Mouse (Mus musculus): ENCODE results near the gene Fanci.
A peak's percentile ranks its signal among the peaks of the same experiment; 100 is the strongest.

Gene Fanci

DNA sequence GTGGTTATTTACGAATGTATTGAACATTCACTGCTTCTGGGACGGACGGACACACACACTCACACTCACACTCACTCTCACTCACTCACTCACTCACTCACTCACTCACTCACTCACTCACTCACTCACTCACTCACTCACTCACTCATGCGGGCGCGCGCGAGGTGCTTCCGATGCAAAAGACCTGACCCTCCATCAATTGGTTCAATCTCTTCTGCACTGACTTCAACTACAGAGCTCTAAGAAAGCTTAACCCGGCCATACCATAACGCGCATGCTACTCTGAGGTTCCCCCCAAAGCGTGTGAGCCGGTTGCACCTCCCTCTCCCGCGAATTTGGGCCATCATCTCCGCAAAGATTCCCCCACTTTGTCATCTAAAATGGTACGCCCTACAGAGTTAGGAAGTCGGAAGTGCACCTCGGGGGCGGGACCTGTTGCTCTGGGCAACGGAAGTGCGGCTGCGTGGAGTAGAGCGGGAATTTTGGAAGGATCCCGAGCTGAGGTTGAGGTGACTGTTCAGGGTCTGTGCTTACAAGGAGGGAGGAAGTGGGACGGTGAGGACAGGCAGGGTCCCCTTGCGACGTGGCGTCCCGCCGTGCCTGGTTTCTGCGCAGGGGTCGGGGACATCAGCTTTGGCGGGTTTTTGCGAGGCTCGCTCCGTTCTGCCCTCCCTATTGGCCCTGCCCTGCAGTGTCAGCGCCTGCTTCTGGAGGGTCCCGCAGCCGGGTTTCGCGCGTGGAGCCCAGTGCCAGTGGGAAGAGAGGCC, at the start of gene Fanci:
TSS of gene Fanci (plus strand) at position 47 of the 767 bp plus-strand sequence.
- peak; percentile 80 for DNase-seq (ENCODE audit: low read depth)

DNA sequence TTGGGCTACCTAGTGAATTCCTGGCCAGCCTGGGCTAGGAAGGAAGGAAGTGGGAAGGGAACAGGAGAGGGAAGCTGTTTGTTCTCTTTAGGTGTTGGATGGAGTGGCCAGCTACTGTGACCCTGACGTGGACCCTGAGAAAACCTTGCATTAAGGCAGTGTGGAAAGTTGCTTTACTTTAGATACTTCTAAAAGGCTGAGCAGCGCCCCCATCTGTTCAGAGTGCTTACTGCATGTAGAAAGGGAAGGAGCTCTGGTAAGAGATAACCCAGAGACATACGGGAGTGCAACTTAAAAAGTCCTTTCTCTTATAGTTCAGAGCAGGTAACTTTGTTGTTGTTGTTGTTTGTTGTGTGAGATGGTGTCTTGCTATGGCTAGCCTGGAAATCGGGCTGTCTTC, 45.8 kb upstream of the Fanci start:
- DNase-seq (ENCODE audit: low read depth): no peak

DNA sequence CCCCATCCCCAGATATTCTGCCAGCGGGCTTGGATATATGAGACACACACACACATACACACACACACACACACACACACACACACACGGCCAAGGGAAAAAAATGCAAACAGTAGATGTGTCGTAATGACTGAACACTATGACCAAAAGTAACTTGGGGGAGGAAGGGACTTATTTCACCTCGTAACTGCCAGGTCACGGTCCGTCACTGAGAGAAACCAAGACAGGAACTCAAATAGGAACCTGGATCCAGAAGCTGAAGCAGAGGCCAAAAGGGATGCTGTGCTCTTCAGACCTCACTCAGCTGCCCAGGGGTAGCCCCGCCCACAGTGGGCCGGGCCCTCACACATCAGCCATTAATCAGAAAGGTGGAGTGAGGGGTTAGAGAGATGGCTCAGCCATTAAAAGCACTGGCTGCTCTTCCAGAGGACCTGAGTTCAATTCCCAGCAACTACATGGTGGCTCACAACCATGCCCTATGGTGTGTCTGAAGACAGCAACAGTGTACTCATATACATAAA, 45.1 kb upstream of the Fanci start:
- DNase-seq (ENCODE audit: low read depth): no peak

DNA sequence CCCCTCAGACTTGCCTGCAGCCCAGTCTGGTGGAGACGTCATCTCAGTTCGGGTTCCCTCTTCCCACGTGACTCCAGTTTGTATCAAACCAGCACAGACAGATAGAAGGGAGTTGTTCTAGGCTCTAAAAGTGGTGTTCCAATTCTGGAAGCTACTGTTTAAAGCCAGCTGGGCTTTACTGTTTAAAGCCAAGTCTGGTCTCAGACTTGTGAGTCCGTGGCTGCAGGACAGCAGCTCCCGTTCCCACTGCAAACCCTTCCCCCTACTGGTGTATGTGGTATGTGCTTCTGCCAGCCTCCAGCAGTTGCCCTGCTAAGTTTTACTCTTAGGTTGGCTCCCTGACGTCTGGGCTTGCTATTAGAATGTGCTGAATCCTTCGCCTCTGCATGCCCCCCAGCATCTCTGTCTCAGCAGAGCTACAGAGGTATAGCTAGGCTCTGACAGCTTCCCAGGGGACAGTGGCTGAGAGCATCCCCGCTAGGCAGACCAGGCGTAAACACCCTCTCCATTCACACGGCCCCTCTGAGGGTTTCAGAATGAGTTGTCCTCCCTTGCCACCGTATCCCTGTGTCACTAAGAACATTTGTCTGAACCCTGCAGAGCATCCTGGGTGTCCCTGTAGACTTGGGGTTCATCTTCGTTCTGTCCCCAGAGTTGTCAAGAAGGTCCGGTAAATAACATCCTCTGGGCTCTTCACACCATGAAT, 44.5 kb upstream of the Fanci start:
- no peak for DNase-seq (ENCODE audit: low read depth)

DNA sequence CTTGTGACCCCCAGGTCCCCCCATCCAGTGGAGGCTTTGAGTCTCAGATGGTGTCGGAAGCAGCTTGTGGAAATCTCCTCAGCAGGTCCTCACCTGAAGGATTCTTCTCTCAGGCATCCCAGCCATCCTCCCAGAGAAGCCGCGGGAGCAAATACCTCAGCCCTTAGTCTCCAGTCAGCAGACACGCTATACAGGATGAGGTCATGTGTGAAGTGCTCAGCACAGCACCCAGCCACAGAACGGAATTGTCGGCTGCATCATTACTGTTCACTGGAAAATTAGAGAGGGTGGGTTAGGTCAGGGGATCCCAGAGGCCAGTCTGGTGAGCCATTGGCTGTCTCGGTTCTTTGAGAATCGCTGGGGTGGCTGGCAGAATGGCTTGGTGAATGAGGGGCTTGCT, 42.9 kb upstream of the Fanci start:
- no peak for DNase-seq (ENCODE audit: low read depth)

DNA sequence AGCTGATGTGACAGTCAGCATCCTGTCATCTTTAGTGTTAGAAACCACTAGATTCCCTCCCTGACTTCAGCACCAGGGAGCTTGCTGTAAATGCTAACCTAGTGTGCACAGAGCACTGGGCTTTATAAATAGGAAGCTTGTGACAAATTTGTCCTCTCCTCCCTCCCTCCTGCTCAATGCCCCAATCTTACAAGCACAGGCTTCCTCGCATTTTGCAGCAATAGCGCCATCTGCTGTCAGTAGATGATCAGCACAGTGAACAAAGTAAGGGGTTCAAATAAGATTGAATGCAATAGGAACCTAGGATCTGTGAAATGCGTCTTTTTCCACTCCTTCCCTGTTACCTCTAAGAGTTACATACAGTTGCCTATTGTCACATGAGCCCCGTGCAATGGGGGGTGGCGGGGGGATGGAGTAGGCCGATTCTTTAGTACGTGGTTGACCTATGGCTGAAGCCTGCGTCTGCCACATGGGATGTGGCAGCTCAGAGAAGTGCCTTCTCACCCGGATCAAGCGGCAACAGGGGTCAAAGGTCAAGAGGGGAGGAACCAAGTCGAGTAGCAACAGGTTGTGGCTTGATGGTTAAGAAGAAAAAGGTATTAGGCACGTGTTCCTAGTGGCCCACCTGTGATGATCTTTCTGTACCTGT, 41.9 kb upstream of the Fanci start:
- DNase-seq (ENCODE audit: low read depth): peak; percentile 40

DNA sequence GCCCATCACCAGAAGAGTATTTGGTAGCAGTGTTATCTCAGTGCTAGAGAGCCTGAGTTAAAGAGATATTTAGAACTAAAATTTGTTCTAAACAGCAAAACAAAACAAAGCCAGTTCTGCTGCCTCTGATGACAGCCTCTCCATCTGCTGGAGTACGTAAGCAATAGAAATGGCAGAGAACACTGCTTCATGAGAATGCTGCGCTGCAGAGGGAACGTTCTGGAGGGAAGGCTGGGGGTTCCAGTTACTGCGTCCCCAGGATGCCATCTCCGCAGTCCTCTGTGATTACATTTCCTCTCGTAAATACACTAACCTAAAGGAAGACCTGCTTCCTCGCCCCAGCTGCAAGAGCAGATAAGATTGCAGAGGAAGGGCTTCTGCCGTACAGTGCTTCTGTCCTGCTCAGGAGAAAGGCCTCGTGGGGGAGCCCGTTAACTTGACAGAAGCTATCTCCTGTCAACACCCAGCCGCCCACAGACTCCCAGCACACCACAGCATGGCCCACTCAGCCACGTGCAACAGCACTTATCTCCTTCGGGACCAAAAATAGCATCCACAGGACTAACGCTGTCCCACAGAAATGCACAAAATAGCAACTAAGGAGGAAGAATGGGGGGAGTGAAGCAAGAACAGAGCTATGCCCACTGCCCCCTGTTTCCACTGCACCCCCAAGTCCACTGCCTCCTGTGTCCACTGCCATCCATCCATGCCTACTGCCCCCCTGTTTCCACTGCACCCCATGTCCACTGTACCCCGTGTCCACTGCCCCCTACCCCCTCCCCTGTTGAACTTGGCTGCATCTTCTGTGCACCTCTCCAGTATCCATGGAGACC, 33.2 kb upstream of the Fanci start:
- no peak for DNase-seq (ENCODE audit: low read depth)

DNA sequence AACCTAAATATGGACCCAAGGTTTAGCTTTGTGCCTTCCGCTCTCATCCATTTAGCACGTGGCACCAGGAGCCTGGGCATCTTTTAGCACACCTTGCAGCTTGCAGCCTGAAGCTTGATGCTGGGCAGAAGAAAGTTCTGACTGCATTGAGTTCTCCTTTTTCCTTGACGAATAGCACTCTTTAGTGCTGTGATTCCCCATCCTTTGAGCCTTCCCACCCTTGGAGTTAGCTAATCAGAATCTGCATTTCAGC, 32.6 kb upstream of the Fanci start:
- no peak for DNase-seq (ENCODE audit: low read depth)

DNA sequence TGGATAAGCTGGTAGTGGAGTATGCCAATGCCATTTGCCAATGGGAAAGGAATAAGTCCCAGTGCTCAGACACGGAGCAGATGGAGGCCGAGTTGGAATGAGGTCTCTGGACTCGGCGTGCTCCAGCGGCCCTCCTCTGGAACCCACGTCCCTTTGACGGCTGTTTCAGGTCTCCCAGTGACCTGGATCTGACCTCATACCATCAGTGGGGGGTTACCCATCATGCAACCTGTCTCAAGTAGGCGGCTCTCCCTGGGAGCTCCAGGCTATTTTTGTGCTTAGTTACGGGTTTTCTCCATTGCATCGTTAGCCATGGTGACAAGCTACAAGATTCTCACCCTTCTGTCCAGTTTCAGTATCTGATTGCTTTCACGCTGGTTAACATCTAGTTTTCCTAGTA, 31.7 kb upstream of the Fanci start:
- no peak for DNase-seq (ENCODE audit: low read depth)

DNA sequence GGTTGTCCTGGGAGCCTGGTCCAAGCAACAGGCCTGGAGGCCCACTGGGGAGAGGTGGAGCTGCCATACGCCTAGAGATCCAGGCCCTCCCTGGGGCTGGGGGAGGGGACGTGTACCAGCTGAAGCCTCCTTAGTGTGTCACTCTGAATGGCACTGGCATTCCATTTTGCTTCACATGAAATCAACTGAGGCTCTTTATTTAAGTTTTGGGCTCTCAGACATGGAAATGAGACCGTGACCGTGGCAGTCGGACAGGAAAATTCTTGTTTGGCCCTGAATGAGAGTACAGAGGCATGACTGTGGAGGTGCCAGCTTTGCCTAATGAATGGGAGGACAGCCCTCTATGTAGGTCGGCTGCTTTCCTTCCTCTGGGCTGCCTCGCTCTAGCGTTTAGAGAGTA, 29.5 kb upstream of the Fanci start:
- DNase-seq (ENCODE audit: low read depth): no peak

DNA sequence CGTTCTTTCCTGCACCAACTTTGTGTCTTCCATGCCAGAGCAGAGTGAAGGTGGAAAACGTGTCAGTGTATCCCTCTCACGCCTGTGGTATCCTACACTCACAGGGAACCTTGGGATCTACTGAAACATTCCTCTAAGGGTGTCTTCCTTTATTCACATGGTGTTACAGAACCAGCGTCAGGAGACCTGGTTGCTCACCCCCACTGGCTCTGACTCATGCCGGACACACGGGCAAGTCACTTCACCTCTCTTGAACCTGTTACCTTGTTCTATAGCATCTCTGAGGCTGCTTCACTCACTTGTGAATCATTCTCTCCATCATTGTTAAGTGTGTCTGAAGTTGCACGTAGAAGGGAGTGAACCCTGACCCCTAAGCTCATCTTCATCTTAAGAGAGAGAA, 28.9 kb upstream of the Fanci start:
- DNase-seq (ENCODE audit: low read depth): no peak

DNA sequence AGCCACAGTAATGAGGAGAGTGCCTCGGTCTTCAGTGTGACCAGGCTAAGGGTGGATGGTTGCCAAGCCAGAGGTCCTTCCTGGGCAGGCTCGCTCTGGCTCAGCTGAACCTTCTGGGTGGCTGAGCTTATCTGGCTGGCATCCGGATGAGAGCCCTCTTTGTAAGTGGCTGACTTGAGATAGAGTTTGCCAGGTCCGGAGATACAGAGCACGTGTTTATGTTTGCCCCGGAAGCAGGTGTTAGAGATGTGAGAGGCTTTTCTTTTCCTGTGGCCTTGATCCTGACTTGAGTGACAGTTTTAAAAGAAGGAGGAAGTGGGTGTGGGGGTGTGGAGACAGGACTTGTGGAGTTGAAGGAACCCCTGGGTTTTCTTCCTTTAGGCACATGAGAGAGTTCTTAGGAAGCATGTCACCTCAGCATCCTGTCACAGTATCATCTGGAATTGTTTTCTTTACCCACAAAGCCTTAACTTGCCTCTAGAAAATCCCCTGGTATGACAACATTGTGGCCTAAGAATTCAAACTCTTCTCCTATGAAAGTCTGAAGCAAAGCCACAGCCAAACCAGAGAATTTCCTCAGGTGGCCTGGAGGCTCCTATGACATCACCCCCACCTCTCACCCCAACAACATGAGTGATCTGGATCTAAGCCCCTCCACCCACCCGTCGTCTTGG, 28.2 kb upstream of the Fanci start:
- no peak for DNase-seq (ENCODE audit: low read depth)

DNA sequence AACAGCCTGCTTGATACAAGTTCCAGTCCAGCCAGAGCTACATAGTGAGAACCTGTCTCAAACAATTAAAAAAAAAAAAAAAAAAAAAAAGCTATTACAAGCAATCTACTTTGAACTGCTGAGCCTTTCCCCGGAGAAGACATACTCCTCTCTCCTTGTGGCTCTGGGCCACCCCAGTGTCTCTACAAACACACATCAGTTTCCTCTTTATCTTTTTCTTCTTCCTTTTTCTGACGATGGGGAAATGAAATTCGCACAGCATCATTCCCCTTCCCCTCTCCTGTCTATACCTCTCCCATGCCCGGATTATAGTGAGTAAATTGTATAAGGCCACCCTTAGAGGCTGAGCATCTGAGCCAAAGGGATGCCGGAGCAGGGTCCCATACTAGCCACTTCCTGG, 23.1 kb upstream of the Fanci start:
- DNase-seq (ENCODE audit: low read depth): no peak

DNA sequence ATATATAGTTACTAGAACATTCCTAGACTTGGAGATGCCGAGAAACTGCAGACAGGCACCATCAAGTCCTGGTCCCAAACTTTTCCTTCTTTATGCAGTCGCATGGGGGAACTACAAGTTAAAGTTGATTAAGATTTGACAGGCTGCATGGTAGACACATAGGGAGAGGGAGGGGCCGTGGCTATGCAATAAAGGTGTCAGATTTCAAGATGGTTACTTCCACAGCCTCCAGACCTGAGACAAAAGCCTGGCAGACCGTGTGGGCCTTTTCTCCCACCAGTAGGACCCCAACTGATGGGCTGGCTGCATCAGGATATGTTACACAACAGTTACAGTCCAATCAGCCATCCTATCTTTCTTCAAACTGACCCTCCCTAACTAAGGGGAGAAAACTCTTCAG, 22.3 kb upstream of the Fanci start:
- DNase-seq (ENCODE audit: low read depth): no peak

DNA sequence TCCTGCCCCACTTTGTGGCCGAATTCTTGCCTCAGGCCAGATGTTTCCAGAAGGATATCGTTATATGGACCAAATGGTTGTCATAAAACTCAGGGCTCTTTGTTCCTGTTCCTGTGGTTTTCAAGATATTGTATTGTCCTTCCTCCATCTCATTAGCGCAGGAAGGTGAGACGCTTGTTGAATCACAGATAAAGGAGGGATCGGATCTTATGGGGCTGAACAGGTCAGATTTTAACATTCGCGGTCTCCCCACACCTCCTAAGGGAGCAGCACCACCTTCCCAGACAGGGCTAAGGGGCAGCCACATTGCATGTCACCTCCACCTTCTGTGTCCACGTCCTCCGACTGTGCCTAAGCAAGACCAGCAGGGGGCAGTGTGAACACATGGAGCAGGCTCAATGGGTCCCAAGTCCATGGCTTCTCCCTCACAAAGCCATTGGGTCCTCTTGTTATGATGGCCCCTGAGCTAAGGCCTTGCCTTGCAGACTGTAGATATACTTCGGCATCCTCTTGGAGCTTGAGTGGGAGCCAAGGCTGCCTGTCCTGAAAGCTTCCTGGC, 20.3 kb upstream of the Fanci start:
- DNase-seq (ENCODE audit: low read depth): no peak

DNA sequence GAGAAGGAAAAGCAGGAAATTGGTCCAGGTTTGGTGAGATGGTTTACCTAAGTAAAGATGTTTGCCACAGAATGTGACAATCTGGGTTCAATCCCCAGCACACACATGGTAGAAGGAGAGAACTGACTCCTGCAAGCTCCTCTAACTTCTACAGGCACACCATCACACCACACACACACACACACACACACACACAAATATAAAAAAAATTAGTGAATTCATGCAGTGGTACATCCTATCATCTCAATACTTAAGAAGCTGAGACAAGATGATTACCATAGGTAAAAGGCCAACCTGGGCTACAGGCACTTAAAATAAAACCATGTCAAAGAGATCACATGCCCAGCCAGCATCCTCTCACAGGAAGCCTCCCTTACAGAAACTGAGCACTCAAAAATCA, 17.7 kb upstream of the Fanci start:
- DNase-seq (ENCODE audit: low read depth): no peak

DNA sequence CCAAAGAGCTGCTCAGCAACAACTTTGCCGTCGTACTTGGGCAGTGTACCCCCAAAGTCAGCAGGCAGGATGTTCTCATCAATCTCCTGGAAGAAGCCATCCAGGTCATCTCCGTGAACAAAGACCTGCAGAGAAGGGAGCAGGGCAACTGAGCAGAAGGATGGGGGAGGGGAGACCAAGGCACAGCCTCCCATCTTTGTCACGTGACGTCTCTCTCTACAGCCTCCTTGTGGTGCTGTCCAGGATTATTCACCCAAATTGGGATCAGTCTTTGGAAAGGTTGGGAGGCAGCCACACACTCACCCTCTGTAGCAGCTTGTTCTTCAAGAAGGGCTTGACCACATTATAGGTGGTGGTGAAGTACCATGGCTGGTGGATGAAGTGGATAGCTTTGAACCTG, 16.1 kb upstream of the Fanci start:
- no peak for DNase-seq (ENCODE audit: low read depth)

DNA sequence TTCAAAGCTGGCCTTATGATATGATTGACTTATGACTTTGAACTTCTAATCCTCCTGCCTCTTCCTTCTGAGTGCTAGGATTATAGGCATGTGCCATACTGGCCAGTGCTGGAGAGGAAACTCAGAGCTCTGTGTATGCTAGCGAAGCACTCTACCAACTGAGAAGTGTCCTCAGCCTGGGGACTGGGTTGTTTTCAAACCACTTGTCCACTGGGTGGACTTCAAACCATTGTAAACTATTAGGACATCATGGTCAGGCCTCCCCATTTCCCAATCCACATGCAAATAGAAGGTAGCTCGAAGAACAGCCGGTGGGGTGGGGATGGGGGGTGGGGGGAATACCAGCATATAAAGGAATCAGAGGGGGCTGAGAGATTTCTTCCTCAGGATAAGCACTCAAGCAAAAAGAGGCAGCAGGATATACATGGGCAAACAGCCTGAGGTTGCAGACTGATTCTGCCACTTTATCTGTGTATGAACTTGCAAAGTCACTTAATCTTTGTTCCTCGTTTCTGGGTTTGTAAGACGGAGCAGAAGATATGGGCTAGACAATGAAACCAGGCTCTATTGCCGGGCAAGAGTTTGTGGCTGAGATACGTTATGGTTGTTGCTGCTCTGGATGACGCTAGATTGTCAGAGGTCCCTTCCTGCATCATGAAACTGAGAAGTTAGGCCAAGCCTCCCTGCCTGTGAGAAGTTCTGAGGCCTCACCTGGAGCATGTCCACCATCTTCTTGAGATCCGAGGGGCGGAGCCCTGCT, 15.0 kb upstream of the Fanci start:
- DNase-seq (ENCODE audit: low read depth): no peak

DNA sequence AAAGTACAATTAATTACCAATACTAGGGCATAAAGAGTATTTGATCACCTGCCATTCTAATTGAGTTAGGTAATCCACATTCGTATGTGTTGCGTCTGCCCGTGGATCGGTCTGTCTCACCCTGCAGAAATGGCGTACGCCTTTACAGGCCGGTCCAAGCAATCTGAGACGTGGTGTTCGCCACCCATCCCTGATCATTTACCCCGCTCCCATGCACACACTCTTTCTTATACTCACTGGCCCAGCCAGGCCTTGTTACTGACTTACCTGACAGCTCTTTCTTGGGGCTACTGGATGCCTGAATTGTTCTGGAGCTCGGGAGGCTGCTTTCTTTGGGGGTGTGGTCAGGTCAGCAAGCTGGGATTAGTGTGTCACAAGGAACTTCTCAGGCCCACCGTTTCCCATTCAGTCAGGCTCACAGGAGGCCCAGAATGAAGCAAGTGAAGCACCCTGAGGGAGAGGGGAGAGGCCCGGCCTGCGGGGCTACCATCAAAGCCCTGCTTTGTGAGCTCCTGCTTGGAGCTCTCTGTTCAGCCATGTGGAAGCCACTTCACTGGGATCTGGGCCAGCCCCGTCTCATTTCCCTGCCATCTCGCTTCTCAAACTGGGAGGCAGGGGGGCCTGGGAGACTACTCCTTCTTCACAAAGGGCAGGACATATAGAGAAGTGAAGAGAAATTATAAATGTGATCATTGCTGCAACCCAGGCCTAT, 5.2 kb upstream of the Fanci start, which contains the start of gene Rlbp1:
TSS of gene Rlbp1 (minus strand) at position 627 of the 712 bp plus-strand sequence.
- DNase-seq (ENCODE audit: low read depth): no peak

DNA sequence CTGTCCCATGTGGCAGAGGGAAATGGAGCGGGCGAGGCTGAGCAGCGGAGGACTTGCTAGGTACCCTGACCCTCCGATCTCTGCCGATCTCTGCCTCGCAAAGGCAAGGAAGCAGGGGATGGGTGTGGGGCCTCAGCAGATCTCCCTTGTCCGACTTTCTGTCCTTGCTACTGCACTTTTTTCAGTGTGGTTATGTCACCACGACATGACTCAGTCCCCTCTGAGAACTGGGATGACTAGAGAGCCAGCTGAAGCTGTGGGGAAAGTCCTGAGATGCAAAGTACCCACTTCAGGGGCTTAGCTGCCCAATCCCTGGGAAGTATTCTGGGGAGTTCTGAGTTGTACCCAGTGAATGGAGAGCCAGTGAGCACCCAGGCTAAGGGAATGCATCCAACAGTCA, 4.6 kb upstream of the Fanci start:
- no peak for DNase-seq (ENCODE audit: low read depth)

All from fibroblast of lung, adult 2 months (primary cell).